Mouse (Mus musculus): ENCODE data around the gene Gpd1.
A peak's percentile ranks its signal among the peaks of the same experiment; 100 is the strongest.
"Not testable (repeated sequence)": the region's sequence is repeated elsewhere in the genome, so short reads cannot be mapped to it uniquely, and the experiment has no call there.

Gene Gpd1

DNA sequence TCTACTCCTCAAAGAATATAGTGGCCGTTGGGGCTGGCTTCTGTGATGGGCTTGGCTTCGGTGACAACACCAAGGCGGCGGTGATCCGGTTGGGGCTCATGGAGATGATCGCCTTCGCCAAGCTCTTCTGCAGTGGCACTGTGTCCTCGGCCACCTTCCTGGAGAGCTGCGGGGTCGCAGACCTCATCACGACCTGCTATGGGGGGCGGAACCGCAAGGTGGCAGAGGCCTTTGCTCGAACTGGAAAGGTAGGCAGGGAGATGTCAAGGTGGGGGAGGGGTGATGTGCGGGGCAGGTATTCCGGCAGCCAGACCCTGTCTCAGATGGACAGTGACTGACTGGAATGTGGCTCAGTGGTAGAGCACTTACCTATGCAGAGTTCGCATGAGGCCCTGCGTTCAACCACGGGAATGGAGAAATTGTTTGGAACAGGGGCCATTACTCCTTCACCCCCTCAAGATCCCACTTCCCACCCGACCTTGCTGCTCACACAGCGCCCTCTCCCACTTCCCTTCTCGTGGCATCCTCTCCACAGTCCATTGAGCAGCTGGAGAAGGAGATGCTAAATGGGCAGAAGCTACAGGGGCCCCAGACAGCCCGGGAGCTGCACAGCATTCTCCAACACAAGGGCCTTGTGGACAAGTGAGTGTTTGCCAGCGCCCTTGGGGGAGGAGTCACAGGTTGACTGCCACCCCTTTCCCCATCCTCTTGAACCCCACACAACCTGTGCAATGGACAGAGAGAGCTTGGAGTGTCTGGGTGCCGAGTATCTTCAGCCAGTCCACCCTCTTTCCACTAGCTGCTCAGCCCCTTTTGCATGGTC, 4.8 kb downstream of the Gpd1 start:
- DNase-seq (ENCODE audit: low read depth, low spot score), result no peak

- DNase-seq (ENCODE audit: low read depth, low spot score), result no peak
Measured at GRCm38 (mm10) chr15:99723120-99723514, 5.8 kb downstream of the Gpd1 start.

DNA sequence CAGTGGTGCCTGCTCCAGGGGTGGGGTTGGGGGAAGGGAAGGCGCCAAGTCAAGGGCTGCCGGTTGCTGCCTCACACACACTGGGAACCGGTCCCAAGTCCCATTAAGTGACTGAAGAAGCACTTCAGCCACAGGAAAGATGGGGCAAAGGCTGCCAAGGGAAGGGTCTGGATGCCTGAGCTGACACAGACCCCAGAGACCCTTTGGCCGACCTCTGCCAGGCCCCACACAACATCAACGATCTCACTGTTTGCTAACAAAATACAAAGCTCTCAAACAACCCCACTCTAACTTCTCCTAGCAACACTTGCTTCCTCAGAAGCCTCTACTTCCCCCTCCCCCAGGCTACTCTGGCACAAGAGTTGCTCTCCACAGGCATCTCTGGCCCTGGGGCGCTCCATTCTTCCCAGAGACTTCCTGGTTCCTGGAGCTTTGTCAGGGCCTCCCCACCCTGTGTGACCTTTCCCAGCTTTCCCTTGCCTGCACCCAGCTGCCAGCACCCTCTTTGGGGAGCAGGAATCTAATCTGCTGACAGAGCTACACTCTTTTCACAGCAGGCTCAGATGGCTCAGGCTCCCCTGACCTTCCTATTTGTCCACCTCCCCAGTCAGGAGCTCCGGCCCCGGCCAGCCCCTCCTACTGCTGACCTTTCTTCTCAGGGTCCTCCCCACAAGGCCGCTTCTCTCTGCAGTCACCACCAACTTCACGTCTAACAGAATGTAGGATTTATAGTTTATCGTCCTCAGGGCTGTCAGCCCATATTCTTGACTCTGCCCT, 6.4 kb downstream of the Gpd1 start:
- DNase-seq (ENCODE audit: low read depth, low spot score), result no peak

DNA sequence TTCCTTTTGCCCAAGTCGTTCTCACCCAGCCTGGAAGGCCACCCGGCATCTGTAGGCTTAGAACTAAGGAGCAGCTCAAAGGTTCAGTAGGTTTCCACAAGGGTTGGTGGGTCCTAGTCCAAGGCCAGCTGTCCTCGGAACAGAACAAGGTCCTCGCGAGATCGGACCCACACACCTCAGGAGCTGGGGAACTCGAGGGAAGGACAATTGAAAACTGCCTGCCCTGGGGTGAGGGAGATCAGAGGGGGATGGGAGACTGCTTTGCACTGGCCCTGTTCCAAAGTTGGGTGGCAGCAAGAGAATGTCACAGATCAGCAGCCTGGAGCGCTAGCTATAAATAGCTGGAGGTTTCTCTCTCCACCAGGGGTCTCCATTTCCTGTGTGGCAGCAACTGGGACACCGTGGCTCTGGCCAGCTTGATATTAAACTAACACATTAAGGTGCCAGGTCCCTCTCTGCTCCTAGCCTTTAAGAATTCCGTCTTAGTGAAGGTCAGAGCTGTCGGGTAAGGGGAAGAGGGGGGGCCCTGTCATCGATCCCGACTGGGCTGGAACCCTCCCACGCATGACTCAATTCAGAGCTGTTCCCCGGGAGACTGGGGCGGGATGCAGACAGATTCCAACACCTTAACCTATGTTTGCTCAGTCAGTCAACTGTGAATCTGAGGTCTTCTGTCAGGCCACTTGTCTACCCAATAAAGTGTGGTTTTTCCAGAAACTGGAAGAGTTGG, 7.1 kb downstream of the Gpd1 start:
- peak; percentile 78 for DNase-seq (ENCODE audit: low read depth, low spot score)

DNA sequence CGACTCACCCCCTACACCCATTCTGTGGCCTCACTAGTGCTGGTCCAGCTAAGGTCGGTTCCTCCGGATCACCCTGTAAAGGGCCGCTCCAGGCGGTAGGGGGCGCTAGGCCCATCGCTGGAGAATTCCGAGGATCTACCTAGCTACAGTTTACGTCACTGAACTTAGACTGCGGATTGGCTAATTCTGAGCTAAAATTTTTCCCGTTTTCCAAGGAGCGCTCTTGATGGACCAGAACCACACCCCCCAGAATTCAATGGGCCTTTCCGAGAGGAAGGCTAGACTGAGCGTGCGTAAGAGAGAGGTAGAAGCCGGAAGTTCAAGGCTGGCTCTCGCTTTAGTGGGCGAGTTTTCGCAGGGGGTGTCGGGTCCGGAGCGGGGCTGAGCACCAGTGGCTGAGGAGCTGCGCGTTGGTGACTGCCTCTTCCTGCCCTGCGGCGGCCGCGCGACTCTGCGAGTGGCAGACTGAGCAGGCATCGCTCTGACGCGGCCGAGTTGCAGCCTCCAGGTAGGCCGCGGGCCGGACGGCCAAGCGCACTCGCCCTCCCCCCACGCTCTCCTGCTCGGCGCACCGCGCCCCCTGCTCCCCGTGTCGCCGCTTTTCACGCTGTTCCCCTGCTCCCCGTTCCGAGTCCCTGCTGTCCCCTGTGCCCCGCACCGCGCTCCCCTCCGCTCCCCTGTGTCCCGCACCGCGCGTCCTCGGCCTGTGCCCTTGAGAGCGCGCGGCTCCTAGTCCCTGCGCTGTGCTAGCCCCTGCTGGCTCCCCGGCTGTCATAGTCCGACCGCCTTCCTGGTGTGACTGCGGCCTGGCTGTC, 8.2 kb downstream of the Gpd1 start, which contains the start of gene Cox14:
TSS of gene Cox14 (plus strand) at position 278 of the 815 bp plus-strand sequence.
- peak; percentile 98 for DNase-seq (ENCODE audit: low read depth, low spot score)

- no peak for DNase-seq (ENCODE audit: low read depth, low spot score)
Measured at GRCm38 (mm10) chr15:99726549-99726948, 9.2 kb downstream of the Gpd1 start.

- not testable (repeated sequence) for DNase-seq (ENCODE audit: low read depth, low spot score)
Measured at GRCm38 (mm10) chr15:99727039-99727438, 9.7 kb downstream of the Gpd1 start.

GRCm38 (mm10) chr15:99727525-99727924, 10.2 kb downstream of the Gpd1 start:
- DNase-seq (ENCODE audit: low read depth, low spot score), result no peak

GRCm38 (mm10) chr15:99728211-99728610, 10.9 kb downstream of the Gpd1 start:
- no peak for DNase-seq (ENCODE audit: low read depth, low spot score)

DNA sequence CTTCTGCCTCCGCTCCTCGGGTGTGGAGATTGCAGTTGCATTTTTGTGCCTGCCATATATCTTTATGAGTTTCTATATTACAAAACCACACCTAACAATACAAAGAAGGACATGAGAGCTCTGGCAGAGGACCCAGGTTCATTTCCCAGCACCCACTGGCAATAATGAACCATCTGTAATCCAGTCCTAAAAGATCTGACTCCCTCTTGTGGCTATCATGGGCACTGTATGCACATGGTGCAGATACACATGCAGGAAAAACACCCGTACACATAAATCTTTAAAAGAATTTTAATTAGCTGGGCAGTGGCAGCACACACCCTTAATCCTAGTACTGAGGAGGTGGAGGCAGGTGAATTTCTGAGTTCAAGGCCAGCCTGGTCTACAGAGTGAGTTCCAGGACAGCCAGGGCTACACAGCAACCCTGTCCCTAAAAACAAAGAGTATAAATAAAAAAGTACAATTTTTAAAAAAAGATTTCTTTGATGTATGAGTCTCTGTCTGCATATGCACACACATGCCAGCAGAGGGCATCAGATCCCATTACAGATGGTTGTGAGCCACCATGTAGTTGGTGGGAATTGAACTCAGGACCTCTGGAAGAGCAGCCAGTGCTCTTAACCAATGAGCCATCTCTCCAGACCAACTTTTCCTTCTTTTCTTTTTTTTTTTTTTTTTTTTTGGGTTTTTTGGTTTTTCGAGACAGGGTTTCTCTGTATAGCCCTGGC, 11.9 kb downstream of the Gpd1 start:
- DNase-seq (ENCODE audit: low read depth, low spot score), result no peak

- no peak for DNase-seq (ENCODE audit: low read depth, low spot score)
Measured at GRCm38 (mm10) chr15:99731167-99731566, 13.9 kb downstream of the Gpd1 start.

DNA sequence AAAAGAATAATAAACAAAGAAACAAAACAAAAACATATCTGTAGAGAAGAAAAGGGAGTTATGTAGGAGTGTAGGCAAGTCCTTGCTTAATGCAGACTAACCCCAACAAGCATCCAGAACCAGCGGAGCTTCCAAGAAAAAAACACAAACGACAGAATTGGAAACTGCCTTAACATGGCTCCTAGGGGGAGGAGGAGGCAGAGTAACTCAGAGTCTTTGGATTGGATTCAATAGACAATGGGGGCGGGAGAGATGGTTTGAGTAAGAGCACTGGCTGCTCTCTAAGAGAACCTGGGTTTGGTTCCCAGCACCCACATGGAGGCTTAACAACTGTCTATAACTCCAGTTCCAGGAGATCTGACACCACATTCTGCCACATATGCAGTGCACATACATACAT, 14.4 kb downstream of the Gpd1 start:
- DNase-seq (ENCODE audit: low read depth, low spot score), result no peak

- no peak for DNase-seq (ENCODE audit: low read depth, low spot score)
Measured at GRCm38 (mm10) chr15:99733186-99733585, 15.9 kb downstream of the Gpd1 start.

- no peak for DNase-seq (ENCODE audit: low read depth, low spot score)
Measured at GRCm38 (mm10) chr15:99735631-99736030, 18.3 kb downstream of the Gpd1 start.

GRCm38 (mm10) chr15:99736675-99737074, 19.4 kb downstream of the Gpd1 start:
- no peak for DNase-seq (ENCODE audit: low read depth, low spot score)

DNA sequence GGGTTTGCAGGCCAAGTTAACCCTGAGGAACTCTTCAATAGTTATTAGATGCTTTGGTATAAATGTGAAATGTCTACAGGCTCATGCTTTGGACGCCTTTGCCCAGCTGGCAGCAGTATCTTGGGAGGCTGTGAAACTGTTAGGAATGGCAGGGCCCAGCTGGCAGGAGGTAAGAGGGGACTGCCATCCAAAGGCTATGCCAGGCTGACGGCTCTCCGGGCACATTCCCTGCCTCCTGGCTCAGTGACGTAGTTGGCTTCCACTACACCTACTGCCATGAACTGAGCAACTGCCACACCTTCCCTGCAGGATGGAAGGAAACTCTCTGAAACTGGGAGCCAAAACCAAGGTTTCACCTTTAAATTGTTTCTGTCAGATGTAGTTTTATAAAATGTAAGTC, 22.9 kb downstream of the Gpd1 start:
- no peak for DNase-seq (ENCODE audit: low read depth, low spot score)

GRCm38 (mm10) chr15:99754204-99754603, 36.9 kb downstream of the Gpd1 start:
- DNase-seq (ENCODE audit: low read depth, low spot score), result no peak

DNA sequence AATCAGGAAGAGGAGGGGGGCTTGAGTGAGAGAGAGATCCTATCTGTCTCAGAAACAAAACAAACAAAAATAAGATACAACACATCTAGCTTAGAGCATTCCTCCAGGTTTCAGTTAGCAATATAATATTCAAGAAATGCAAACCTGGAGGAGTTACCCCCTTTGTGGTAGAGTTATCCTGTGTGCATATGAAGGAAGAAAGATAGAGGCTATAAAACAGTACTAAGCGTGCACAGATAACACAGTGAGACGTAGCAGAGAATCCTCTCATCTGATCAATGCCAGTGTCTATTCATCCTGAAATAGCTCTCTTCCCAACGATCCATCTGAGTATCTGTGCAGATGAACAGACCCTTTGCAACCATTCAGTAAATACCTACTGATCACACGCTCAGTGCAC, 50.2 kb downstream of the Gpd1 start:
- DNase-seq (ENCODE audit: low read depth, low spot score), result no peak

DNA sequence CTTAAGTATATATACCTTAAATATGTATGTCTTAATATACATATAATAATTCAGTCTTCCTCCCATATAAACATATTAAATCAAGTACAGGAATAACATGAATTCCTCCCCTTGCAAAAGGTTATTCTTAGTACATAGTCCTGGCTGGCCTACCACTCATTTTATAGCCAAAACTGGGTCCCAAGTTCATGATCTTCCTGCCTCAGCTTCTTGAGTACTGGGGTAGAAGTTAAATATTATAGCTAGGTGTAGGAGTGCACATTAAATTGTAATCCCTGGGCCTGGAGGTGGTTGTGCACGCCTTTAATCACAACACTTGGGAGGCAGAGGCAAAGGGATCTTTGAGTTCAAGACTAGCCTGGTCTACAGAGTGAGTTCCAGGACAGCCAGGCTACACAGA, 51.4 kb downstream of the Gpd1 start:
- DNase-seq (ENCODE audit: low read depth, low spot score), result no peak

DNA sequence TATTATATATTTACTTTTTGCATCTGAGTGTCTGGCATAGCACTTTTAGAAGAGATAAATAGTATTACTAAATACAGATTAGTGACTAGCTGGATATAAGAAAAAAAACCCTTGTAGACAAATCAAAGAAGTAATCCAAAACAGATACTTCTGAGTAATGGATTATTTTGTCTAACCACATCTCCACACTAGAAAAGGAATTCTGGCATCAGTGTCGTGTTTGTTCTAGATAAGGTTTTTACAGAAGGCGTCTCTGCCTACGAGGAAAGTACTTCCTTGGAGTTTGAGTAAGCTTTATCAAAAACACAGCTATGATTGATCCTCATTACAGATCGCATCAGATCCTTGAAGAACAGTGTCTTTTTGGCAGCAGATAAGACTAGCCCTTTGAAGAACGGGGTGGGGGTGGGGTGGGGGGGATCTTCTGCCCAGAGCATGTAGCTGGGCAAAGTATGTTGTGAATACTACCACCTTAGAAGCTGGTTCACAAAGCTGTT, 53.7 kb downstream of the Gpd1 start:
- no peak for DNase-seq (ENCODE audit: low read depth, low spot score)

Data from mesoderm, embryonic 11.5 days (tissue).